Mouse (Mus musculus): ENCODE measurements around the gene Zbtb17. TPM values are rescaled to one million over a fixed set of nuclear protein-coding genes. Genes with fewer than 3 reads are reported as not detected.

The Zbtb17 gene
- polyA plus RNA-seq, 1 experiment from 2014 or later, result 44.2 TPM

- no peaks in the 10 kb centered on the region for H3K27me3 ChIP-seq (ENCODE audit: control insufficient read depth, insufficient read depth, low read length)
Measured at GRCm38 (mm10) chr4:141504471-141504870, 60.0 kb downstream of the Zbtb17 start.

GRCm38 (mm10) chr4:141505810-141506209, 61.4 kb downstream of the Zbtb17 start:
- Histone ChIP-seq H3K27me3 (ENCODE audit: control insufficient read depth, insufficient read depth, low read length) (no peaks in the 10 kb centered on the region), H3K36me3 (ENCODE audit: control insufficient read depth, insufficient read depth, low read length) (no peaks in the 10 kb centered on the region), H3K4me1 (ENCODE audit: control insufficient read depth, insufficient read depth, low read length) (peaks cover 2% of the 10 kb centered on the region; the same call in 1 of the 2 replicates), H3K27ac (replicated peaks; ENCODE audit: low read depth, low read length) (no peak overlapping the region), H3K4me2 (ENCODE audit: low read depth, severe bottlenecking) (no peak overlapping the region), H3K9me3 (ENCODE audit: control insufficient read depth, low read length) (no peaks in the 10 kb centered on the region), H3K9ac (ENCODE audit: low read length) (no peak overlapping the region), H3K4me3 (ENCODE audit: low read depth, low read length) (no peak overlapping the region)
- ATAC-seq (ENCODE audit: insufficient number of reproducible peaks, low FRiP score, low TSS enrichment, low read depth), result no peak
- 96% methylated on average over 11 of the region's 11 CpGs for WGBS
- DNase-seq (ENCODE audit: low spot score), result no peak

More at GRCm38 (mm10) chr4:141504471-141504870, 60.0 kb downstream of the Zbtb17 start:
- Histone ChIP-seq H3K9ac (ENCODE audit: low read length) (no peak overlapping the region), H3K4me3 (ENCODE audit: low read depth, low read length) (no peak overlapping the region), H3K4me2 (ENCODE audit: low read depth, severe bottlenecking) (no peak overlapping the region), H3K36me3 (ENCODE audit: control insufficient read depth, insufficient read depth, low read length) (no peaks in the 10 kb centered on the region), H3K4me1 (ENCODE audit: control insufficient read depth, insufficient read depth, low read length) (peaks cover 2% of the 10 kb centered on the region; the same call in 1 of the 2 replicates), H3K9me3 (ENCODE audit: control insufficient read depth, low read length) (no peaks in the 10 kb centered on the region), H3K27ac (replicated peaks; ENCODE audit: low read depth, low read length) (no peak overlapping the region)
- DNase-seq (ENCODE audit: low spot score) (no peak), ATAC-seq (ENCODE audit: insufficient number of reproducible peaks, low FRiP score, low TSS enrichment, low read depth) (no peak)
- 96% methylated on average over 4 of the region's 4 CpGs for WGBS

GRCm38 (mm10) chr4:141506352-141506751, 61.9 kb downstream of the Zbtb17 start:
- H3K27ac ChIP-seq (replicated peaks; ENCODE audit: low read depth, low read length), result no peak overlapping the region
- no peak for ATAC-seq (ENCODE audit: insufficient number of reproducible peaks, low FRiP score, low TSS enrichment, low read depth)
- WGBS, result 87% methylated on average over 10 of the region's 10 CpGs
- no peak overlapping the region for H3K9ac ChIP-seq (ENCODE audit: low read length)
- no peak overlapping the region for H3K4me2 ChIP-seq (ENCODE audit: low read depth, severe bottlenecking)
- H3K36me3 ChIP-seq (ENCODE audit: control insufficient read depth, insufficient read depth, low read length), result no peaks in the 10 kb centered on the region
- no peaks in the 10 kb centered on the region for H3K27me3 ChIP-seq (ENCODE audit: control insufficient read depth, insufficient read depth, low read length)
- H3K9me3 ChIP-seq (ENCODE audit: control insufficient read depth, low read length), result no peaks in the 10 kb centered on the region
- peaks cover 2% of the 10 kb centered on the region; the same call in 1 of the 2 replicates for H3K4me1 ChIP-seq (ENCODE audit: control insufficient read depth, insufficient read depth, low read length)
- H3K4me3 ChIP-seq (ENCODE audit: low read depth, low read length), result no peak overlapping the region
- DNase-seq (ENCODE audit: low spot score), result no peak

- H3K9ac ChIP-seq (ENCODE audit: low read length), result no peak overlapping the region
- no peak for ATAC-seq (ENCODE audit: insufficient number of reproducible peaks, low FRiP score, low TSS enrichment, low read depth)
Measured at GRCm38 (mm10) chr4:141506893-141507292, 62.4 kb downstream of the Zbtb17 start.

GRCm38 (mm10) chr4:141510457-141510856, 66.0 kb downstream of the Zbtb17 start:
- Histone ChIP-seq H3K9me3 (ENCODE audit: control insufficient read depth, low read length) (no peaks in the 10 kb centered on the region), H3K36me3 (ENCODE audit: control insufficient read depth, insufficient read depth, low read length) (peaks cover 1% of the 10 kb centered on the region; the same call in 1 of the 2 replicates), H3K27me3 (ENCODE audit: control insufficient read depth, insufficient read depth, low read length) (no peaks in the 10 kb centered on the region), H3K27ac (replicated peaks; ENCODE audit: low read depth, low read length) (no peak overlapping the region), H3K4me1 (ENCODE audit: control insufficient read depth, insufficient read depth, low read length) (no peaks in the 10 kb centered on the region), H3K4me2 (ENCODE audit: low read depth, severe bottlenecking) (no peak overlapping the region), H3K4me3 (ENCODE audit: low read depth, low read length) (no peak overlapping the region), H3K9ac (ENCODE audit: low read length) (no peak overlapping the region)
- 84% methylated on average over 13 of the region's 13 CpGs for WGBS
- DNase-seq (ENCODE audit: low spot score) (no peak), ATAC-seq (ENCODE audit: insufficient number of reproducible peaks, low FRiP score, low TSS enrichment, low read depth) (no peak)

More at GRCm38 (mm10) chr4:141506893-141507292, 62.4 kb downstream of the Zbtb17 start:
- H3K27me3 ChIP-seq (ENCODE audit: control insufficient read depth, insufficient read depth, low read length), result no peaks in the 10 kb centered on the region
- no peak overlapping the region for H3K27ac ChIP-seq (replicated peaks; ENCODE audit: low read depth, low read length)
- H3K9me3 ChIP-seq (ENCODE audit: control insufficient read depth, low read length), result no peaks in the 10 kb centered on the region
- H3K36me3 ChIP-seq (ENCODE audit: control insufficient read depth, insufficient read depth, low read length), result no peaks in the 10 kb centered on the region
- no peak overlapping the region for H3K4me3 ChIP-seq (ENCODE audit: low read depth, low read length)
- DNase-seq (ENCODE audit: low spot score), result peak; percentile 30
- 80% methylated on average over 10 of the region's 10 CpGs for WGBS
- H3K4me2 ChIP-seq (ENCODE audit: low read depth, severe bottlenecking), result no peak overlapping the region
- 0 out of 2 replicates have a peak, but pooled peaks cover 2% of the 10 kb centered on the region for H3K4me1 ChIP-seq (ENCODE audit: control insufficient read depth, insufficient read depth, low read length)

GRCm38 (mm10) chr4:141512145-141512544, 67.7 kb downstream of the Zbtb17 start:
- Histone ChIP-seq H3K9me3 (ENCODE audit: control insufficient read depth, low read length) (no peaks in the 10 kb centered on the region), H3K9ac (ENCODE audit: low read length) (no peak overlapping the region), H3K4me3 (ENCODE audit: low read depth, low read length) (no peak overlapping the region), H3K4me1 (ENCODE audit: control insufficient read depth, insufficient read depth, low read length) (no peaks in the 10 kb centered on the region), H3K36me3 (ENCODE audit: control insufficient read depth, insufficient read depth, low read length) (peaks cover 5% of the 10 kb centered on the region; the same call in 1 of the 2 replicates), H3K27me3 (ENCODE audit: control insufficient read depth, insufficient read depth, low read length) (no peaks in the 10 kb centered on the region), H3K27ac (replicated peaks; ENCODE audit: low read depth, low read length) (no peak overlapping the region), H3K4me2 (ENCODE audit: low read depth, severe bottlenecking) (no peak overlapping the region)
- WGBS, result 79% methylated on average over 6 of the region's 6 CpGs
- no peak for DNase-seq (ENCODE audit: low spot score)
- ATAC-seq (ENCODE audit: insufficient number of reproducible peaks, low FRiP score, low TSS enrichment, low read depth), result no peak

- H3K9ac ChIP-seq (ENCODE audit: low read length), result no peak overlapping the region
- H3K4me2 ChIP-seq (ENCODE audit: low read depth, severe bottlenecking), result no peak overlapping the region
- ATAC-seq (ENCODE audit: insufficient number of reproducible peaks, low FRiP score, low TSS enrichment, low read depth), result no peak
- peaks cover 9% of the 10 kb centered on the region; the same call in 1 of the 2 replicates for H3K36me3 ChIP-seq (ENCODE audit: control insufficient read depth, insufficient read depth, low read length)
- no peak overlapping the region for H3K4me3 ChIP-seq (ENCODE audit: low read depth, low read length)
- WGBS, result 80% methylated on average over 12 of the region's 12 CpGs
- no peaks in the 10 kb centered on the region for H3K4me1 ChIP-seq (ENCODE audit: control insufficient read depth, insufficient read depth, low read length)
- no peaks in the 10 kb centered on the region for H3K27me3 ChIP-seq (ENCODE audit: control insufficient read depth, insufficient read depth, low read length)
- no peak for DNase-seq (ENCODE audit: low spot score)
- H3K9me3 ChIP-seq (ENCODE audit: control insufficient read depth, low read length), result no peaks in the 10 kb centered on the region
- no peak overlapping the region for H3K27ac ChIP-seq (replicated peaks; ENCODE audit: low read depth, low read length)
Measured at GRCm38 (mm10) chr4:141514179-141514641, 69.8 kb downstream of the Zbtb17 start.
